Mouse (Mus musculus) liver, embryonic 13.5 days (tissue): ENCODE results near the gene Hk1. TPM values are rescaled to one million over a fixed set of nuclear protein-coding genes. Genes with fewer than 3 reads are reported as not detected.

Experiments used
- ATAC-seq: fragments of 200-750 bp; cut with Nextera tagmentation; 2 replicates; pipeline ENCODE4 v1.8.0; 2017; ENCODE audit warnings: low read depth, mild to moderate bottlenecking, moderate number of reproducible peaks, moderate library complexity
- DNase-seq: peaks from one replicate; pipeline ENCODE4 v3.0.0; 2022
- H3K27ac ChIP-seq: fragments of 300-500 bp; sonication (generic); 2 replicates; pipeline ENCODE4 v1.5.1; 2015; ENCODE audit warnings: moderate library complexity, mild to moderate bottlenecking, inconsistent platforms
- H3K27me3 ChIP-seq: fragments of 300-500 bp; sonication (generic); 2 replicates; pipeline ENCODE4 v1.6.1; 2015; ENCODE audit warnings: mild to moderate bottlenecking, inconsistent platforms
- H3K36me3 ChIP-seq: fragments of 300-500 bp; sonication (generic); 2 replicates; pipeline ENCODE4 v1.6.1; 2015; ENCODE audit warnings: mild to moderate bottlenecking, inconsistent platforms
- H3K4me1 ChIP-seq: fragments of 300-500 bp; sonication (generic); replicated peaks from 2 replicates; pipeline ENCODE4 v1.6.1; 2015; ENCODE audit warnings: inconsistent platforms
- H3K4me2 ChIP-seq: fragments of 300-500 bp; sonication (generic); 2 replicates; pipeline ENCODE4 v1.6.1; 2015; ENCODE audit warnings: inconsistent platforms, mild to moderate bottlenecking, moderate library complexity
- H3K4me3 ChIP-seq: fragments of 300-500 bp; sonication (generic); replicated peaks from 2 replicates; pipeline ENCODE4 v1.5.1; 2015; ENCODE audit warnings: mild to moderate bottlenecking, inconsistent platforms
- H3K9ac ChIP-seq: fragments of 300-500 bp; sonication (generic); 2 replicates; pipeline ENCODE4 v1.6.1; 2015; ENCODE audit warnings: mild to moderate bottlenecking, inconsistent platforms
- H3K9me3 ChIP-seq: fragments of 300-500 bp; sonication (generic); replicated peaks from 2 replicates; pipeline ENCODE4 v1.6.1; 2016; ENCODE audit warnings: inconsistent platforms
- WGBS: fragments of 180-500 bp; shearing (Covaris S2); methylation state at CpG from one replicate; pipeline ENCODE4 v1.1.7; 2015; ENCODE audit not compliant: insufficient replicate concordance; 5-methylcytosine and 5-hydroxymethylcytosine counted together
- polyA plus RNA-seq: library from polyadenylated mRNA; unstranded; fragments of >200 nt; fragmentation: Nextera tagmentation; extraction: Ambion mirVana; gene quantifications from 2 replicates; pipeline ENCODE4 v1.2.1, GENCODE M21; 2015

Gene Hk1
- polyA plus RNA-seq, 1 experiment from 2014 or later, result 88.4 TPM

- ATAC-seq (no peak), DNase-seq (no peak)
- Histone ChIP-seq H3K4me3 (peak overlapping the region; percentile 94), H3K36me3 (peaks cover 3% of the 10 kb centered on the region; the same call in 1 of the 2 replicates), H3K4me1 (peaks cover 92% of the 10 kb centered on the region), H3K9ac (peak overlapping the region; percentile 96), H3K27me3 (no peaks in the 10 kb centered on the region), H3K27ac (peak overlapping the region; percentile 99), H3K4me2 (peak overlapping the region; percentile 99), H3K9me3 (no peaks in the 10 kb centered on the region)
- WGBS, result 30% methylated on average over 3 of the region's 3 CpGs
These were observed 38.7 kb downstream of the Hk1 start for GRCm38 (mm10) chr10:62340991-62341390.

- under 1% methylated on average over 38 of the region's 38 CpGs for WGBS
- Histone ChIP-seq H3K4me1 (peaks cover 93% of the 10 kb centered on the region), H3K9me3 (no peaks in the 10 kb centered on the region), H3K4me2 (peak overlapping the region; percentile 99), H3K4me3 (peak overlapping the region; percentile 94), H3K36me3 (peaks cover 3% of the 10 kb centered on the region; the same call in 1 of the 2 replicates), H3K27ac (peak overlapping the region; percentile 99), H3K27me3 (no peaks in the 10 kb centered on the region), H3K9ac (peak overlapping the region; percentile 96)
- ATAC-seq, result peak; percentile 85
- DNase-seq, result peak; percentile 97
These were observed 39.5 kb downstream of the Hk1 start for GRCm38 (mm10) chr10:62340095-62340731.

- H3K27ac ChIP-seq, result peak overlapping the region; percentile 99
- H3K9me3 ChIP-seq, result no peaks in the 10 kb centered on the region
- H3K4me1 ChIP-seq, result peaks cover 93% of the 10 kb centered on the region
- 3% methylated on average over 45 of the region's 45 CpGs for WGBS
- H3K36me3 ChIP-seq, result peaks cover 3% of the 10 kb centered on the region; the same call in 1 of the 2 replicates
- no peaks in the 10 kb centered on the region for H3K27me3 ChIP-seq
- peak overlapping the region; percentile 94 for H3K4me3 ChIP-seq
- ATAC-seq, result no peak
- peak overlapping the region; percentile 99 for H3K4me2 ChIP-seq
- no peak for DNase-seq
- H3K9ac ChIP-seq, result peak overlapping the region; percentile 96
These were observed 40.3 kb downstream of the Hk1 start for GRCm38 (mm10) chr10:62339211-62340094.

GRCm38 (mm10) chr10:62338626-62339025 lies 41.1 kb downstream of the Hk1 start:
- H3K9me3 ChIP-seq, result no peaks in the 10 kb centered on the region
- H3K27ac ChIP-seq, result peak overlapping the region; percentile 99
- peak overlapping the region; percentile 94 for H3K4me3 ChIP-seq
- 21% methylated on average over 5 of the region's 5 CpGs for WGBS
- peak overlapping the region; percentile 99 for H3K4me2 ChIP-seq
- ATAC-seq (no peak), DNase-seq (no peak)
- H3K4me1 ChIP-seq, result peaks cover 93% of the 10 kb centered on the region
- H3K9ac ChIP-seq, result peak overlapping the region; percentile 96
- H3K27me3 ChIP-seq, result no peaks in the 10 kb centered on the region
- H3K36me3 ChIP-seq, result peaks cover 6% of the 10 kb centered on the region; the same call in 1 of the 2 replicates

GRCm38 (mm10) chr10:62338176-62338575 lies 41.5 kb downstream of the Hk1 start:
- Histone ChIP-seq H3K4me1 (peaks cover 93% of the 10 kb centered on the region), H3K9me3 (no peaks in the 10 kb centered on the region), H3K4me3 (peak overlapping the region; percentile 94), H3K4me2 (peak overlapping the region; percentile 99), H3K9ac (peak overlapping the region; percentile 96), H3K27me3 (no peaks in the 10 kb centered on the region), H3K27ac (peak overlapping the region; percentile 99), H3K36me3 (peaks cover 6% of the 10 kb centered on the region; the same call in 1 of the 2 replicates)
- ATAC-seq (no peak), DNase-seq (no peak)
- 58% methylated on average over 9 of the region's 9 CpGs for WGBS

- Histone ChIP-seq H3K4me2 (peak overlapping the region; percentile 99), H3K4me1 (peaks cover 93% of the 10 kb centered on the region), H3K36me3 (peaks cover 6% of the 10 kb centered on the region; the same call in 1 of the 2 replicates), H3K27me3 (no peaks in the 10 kb centered on the region), H3K9ac (peak overlapping the region; percentile 49), H3K27ac (peak overlapping the region; percentile 99), H3K9me3 (no peaks in the 10 kb centered on the region), H3K4me3 (peak overlapping the region; percentile 28; the same call in 1 of the 2 replicates)
- WGBS, result 21% methylated on average over 12 of the region's 12 CpGs
- DNase-seq (no peak), ATAC-seq (no peak)
These were observed 42.8 kb downstream of the Hk1 start for GRCm38 (mm10) chr10:62336601-62337578.

GRCm38 (mm10) chr10:62335423-62335776 lies 44.3 kb downstream of the Hk1 start:
- Histone ChIP-seq H3K9ac (peak overlapping the region; percentile 49), H3K27ac (peak overlapping the region; percentile 99), H3K9me3 (no peaks in the 10 kb centered on the region), H3K4me2 (peak overlapping the region; percentile 99), H3K4me3 (peak overlapping the region; percentile 20), H3K4me1 (peaks cover 94% of the 10 kb centered on the region), H3K27me3 (no peaks in the 10 kb centered on the region), H3K36me3 (peaks cover 6% of the 10 kb centered on the region; the same call in 1 of the 2 replicates)
- DNase-seq (no peak), ATAC-seq (no peak)
- WGBS, result 9% methylated on average over 6 of the region's 6 CpGs

GRCm38 (mm10) chr10:62334686-62335422 lies 44.9 kb downstream of the Hk1 start:
- peak overlapping the region; percentile 99 for H3K4me2 ChIP-seq
- peaks cover 100% of the 10 kb centered on the region for H3K4me1 ChIP-seq
- H3K4me3 ChIP-seq, result peak overlapping the region; percentile 20
- peaks cover 10% of the 10 kb centered on the region for H3K36me3 ChIP-seq
- WGBS, result 48% methylated on average over 20 of the region's 20 CpGs
- H3K27me3 ChIP-seq, result no peaks in the 10 kb centered on the region
- peak overlapping the region; percentile 49 for H3K9ac ChIP-seq
- H3K9me3 ChIP-seq, result no peaks in the 10 kb centered on the region
- ATAC-seq, result no peak
- DNase-seq, result no peak
- H3K27ac ChIP-seq, result peak overlapping the region; percentile 99

GRCm38 (mm10) chr10:62333269-62333668 lies 46.4 kb downstream of the Hk1 start:
- WGBS, result 54% methylated on average over 14 of the region's 14 CpGs
- H3K9ac ChIP-seq, result peak overlapping the region; percentile 74

GRCm38 (mm10) chr10:62332514-62332913 lies 47.2 kb downstream of the Hk1 start:
- peaks cover 16% of the 10 kb centered on the region for H3K36me3 ChIP-seq
- peak; percentile 78 for ATAC-seq
- H3K4me2 ChIP-seq, result peak overlapping the region; percentile 80
- peak overlapping the region; percentile 49 for H3K4me3 ChIP-seq
- peak; percentile 85 for DNase-seq
- peaks cover 100% of the 10 kb centered on the region for H3K4me1 ChIP-seq
- H3K27me3 ChIP-seq, result no peaks in the 10 kb centered on the region
- 9% methylated on average over 7 of the region's 7 CpGs for WGBS
- peak overlapping the region; percentile 74 for H3K9ac ChIP-seq
- H3K9me3 ChIP-seq, result no peaks in the 10 kb centered on the region
- peak overlapping the region; percentile 97 for H3K27ac ChIP-seq

More at GRCm38 (mm10) chr10:62333269-62333668, 46.4 kb downstream of the Hk1 start:
- H3K4me1 ChIP-seq, result peaks cover 100% of the 10 kb centered on the region
- H3K27me3 ChIP-seq, result no peaks in the 10 kb centered on the region
- no peak for DNase-seq
- ATAC-seq, result no peak
- no peaks in the 10 kb centered on the region for H3K9me3 ChIP-seq
- H3K4me2 ChIP-seq, result peak overlapping the region; percentile 80
- H3K4me3 ChIP-seq, result peak overlapping the region; percentile 49
- H3K27ac ChIP-seq, result peak overlapping the region; percentile 97
- peaks cover 16% of the 10 kb centered on the region for H3K36me3 ChIP-seq
